1 mouse cellular context compared by ENCODE assay signal in genomic region chr1:93445111-93445821, GRCm38 (mm10).
TF ChIP-seq lines count a peak whose summit lies in the region.

No protein-coding gene starts in this region.

TF ChIP-seq in CH12.LX, 34 proteins besides CTCF, POLR2A, EP300 and RAD21 (continued from another document):
- TF ChIP-seq ZKSCAN1 (IDR thresholded peaks at IDR 0.05; ENCODE audit: borderline replicate concordance, low read depth, low read length) (no peak), ELF1 (IDR thresholded peaks at IDR 0.05; ENCODE audit: low read depth, low read length) (no peak), USF2 (conservative IDR thresholded peaks at IDR 0.05; ENCODE audit: low read depth, low read length) (no peak), KAT2A (IDR thresholded peaks at IDR 0.05; ENCODE audit: insufficient replicate concordance, low read length) (no peak), USF1 (IDR thresholded peaks at IDR 0.05; ENCODE audit: low read depth, low read length) (no peak), MAFK (IDR thresholded peaks at IDR 0.05; ENCODE audit: insufficient replicate concordance, low read length) (no peak), IRF4 (IDR thresholded peaks at IDR 0.05; ENCODE audit: low read depth, low read length) (0 out of 2 replicates have a peak, but pooled peaks have one; percentile 6), RCOR1 (conservative IDR thresholded peaks at IDR 0.05; ENCODE audit: low read depth, low read length) (no peak), TCF12 (IDR thresholded peaks at IDR 0.05; ENCODE audit: low read depth, low read length) (peak; percentile 64; the same call in 1 of the 2 replicates), TBP (conservative IDR thresholded peaks at IDR 0.05; ENCODE audit: low read depth, low read length) (peak; percentile 75), POLR2AphosphoS2 (IDR thresholded peaks at IDR 0.05; ENCODE audit: low read depth, low read length) (no peak), MAZ (IDR thresholded peaks at IDR 0.05; ENCODE audit: low read depth, low read length) (0 out of 2 replicates have a peak, but pooled peaks have one; percentile 5)
